Mouse (Mus musculus) spleen, postnatal 36 days (tissue): ENCODE measurements around the gene Hes1.

Experiments used
- DNase-seq, 2 experiments: peaks; one replicate each; pipeline ENCODE4 v3.0.0; 2022; ENCODE audit warnings: low spot score in 2 of 2, mixed read lengths in 1 of 2

The Hes1 gene

GRCm38 (mm10) chr16:30113800-30114199 is 49.6 kb downstream of the Hes1 start:
- DNase-seq = no peak

GRCm38 (mm10) chr16:30114451-30114850 is 50.3 kb downstream of the Hes1 start:
- no peak for DNase-seq
